Mouse (Mus musculus) CD4-positive, CD25-positive, alpha-beta regulatory T cell, adult 2 months (primary cell): ENCODE results near the gene Thbs3.
A peak's percentile ranks its signal among the peaks of the same experiment; 100 is the strongest.

Experiments
- DNase-seq: peaks from one replicate; pipeline ENCODE4 v3.0.0-alpha.2; 2012; ENCODE audit warnings: low read depth, low spot score

Thbs3 gene

GRCm38 (mm10) chr3:89214681-89215411 is at the start of gene Thbs3:
TSS of gene Thbs3 (plus strand) at chr3:89215180.
- peak; percentile 76 for DNase-seq

GRCm38 (mm10) chr3:89165268-89165870 is 49.6 kb upstream of the Thbs3 start:
- peak; percentile 32 for DNase-seq

GRCm38 (mm10) chr3:89166945-89167344 is 48.0 kb upstream of the Thbs3 start:
- no peak for DNase-seq

GRCm38 (mm10) chr3:89174844-89175243 is 40.1 kb upstream of the Thbs3 start:
- no peak for DNase-seq

DNA sequence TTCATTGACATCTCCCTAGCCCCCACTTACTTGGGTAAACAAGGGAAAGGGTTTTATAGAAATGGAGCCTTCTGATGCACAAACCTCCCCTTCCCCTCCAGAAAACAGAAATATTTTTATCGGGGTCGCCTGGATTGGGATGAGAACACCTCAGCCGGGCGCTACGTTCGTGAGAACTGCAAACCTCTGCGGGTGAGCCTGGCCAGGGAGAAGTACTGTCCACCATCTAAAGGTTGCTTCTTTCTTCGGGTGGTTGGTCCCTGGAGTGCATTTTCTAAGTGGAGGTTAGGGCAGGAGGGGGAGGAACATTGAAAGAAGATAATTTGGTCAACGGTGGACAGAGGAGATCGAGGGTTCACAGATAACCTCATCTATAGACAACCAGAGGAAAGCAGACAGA is 39.4 kb upstream of the Thbs3 start:
- no peak for DNase-seq

DNA sequence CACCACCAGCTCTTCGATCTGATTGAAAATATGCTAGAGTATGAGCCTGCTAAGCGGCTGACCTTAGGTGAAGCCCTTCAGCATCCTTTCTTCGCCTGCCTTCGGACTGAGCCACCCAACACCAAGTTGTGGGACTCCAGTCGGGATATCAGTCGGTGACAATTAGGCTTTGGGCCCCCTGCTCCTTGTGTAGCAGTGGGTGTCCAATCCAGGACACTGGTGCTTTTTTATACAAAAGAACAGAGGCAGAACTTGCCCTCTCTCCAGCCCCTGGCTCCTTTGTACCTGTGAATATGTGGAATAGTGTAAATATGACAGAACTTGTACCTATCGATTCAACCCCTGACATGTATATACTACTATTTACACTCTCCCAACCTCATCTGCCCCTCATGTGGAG is 38.6 kb upstream of the Thbs3 start:
- no peak for DNase-seq

- peak; percentile 96 for DNase-seq
Observed at GRCm38 (mm10) chr3:89177242-89178106, 37.5 kb upstream of the Thbs3 start, which contains the start of gene Scamp3. TSS of gene Scamp3 (plus strand) at chr3:89177473.

GRCm38 (mm10) chr3:89178107-89178385 is 36.9 kb upstream of the Thbs3 start:
- no peak for DNase-seq

- peak; percentile 51 for DNase-seq
Observed at GRCm38 (mm10) chr3:89179056-89179455, 35.9 kb upstream of the Thbs3 start.

DNA sequence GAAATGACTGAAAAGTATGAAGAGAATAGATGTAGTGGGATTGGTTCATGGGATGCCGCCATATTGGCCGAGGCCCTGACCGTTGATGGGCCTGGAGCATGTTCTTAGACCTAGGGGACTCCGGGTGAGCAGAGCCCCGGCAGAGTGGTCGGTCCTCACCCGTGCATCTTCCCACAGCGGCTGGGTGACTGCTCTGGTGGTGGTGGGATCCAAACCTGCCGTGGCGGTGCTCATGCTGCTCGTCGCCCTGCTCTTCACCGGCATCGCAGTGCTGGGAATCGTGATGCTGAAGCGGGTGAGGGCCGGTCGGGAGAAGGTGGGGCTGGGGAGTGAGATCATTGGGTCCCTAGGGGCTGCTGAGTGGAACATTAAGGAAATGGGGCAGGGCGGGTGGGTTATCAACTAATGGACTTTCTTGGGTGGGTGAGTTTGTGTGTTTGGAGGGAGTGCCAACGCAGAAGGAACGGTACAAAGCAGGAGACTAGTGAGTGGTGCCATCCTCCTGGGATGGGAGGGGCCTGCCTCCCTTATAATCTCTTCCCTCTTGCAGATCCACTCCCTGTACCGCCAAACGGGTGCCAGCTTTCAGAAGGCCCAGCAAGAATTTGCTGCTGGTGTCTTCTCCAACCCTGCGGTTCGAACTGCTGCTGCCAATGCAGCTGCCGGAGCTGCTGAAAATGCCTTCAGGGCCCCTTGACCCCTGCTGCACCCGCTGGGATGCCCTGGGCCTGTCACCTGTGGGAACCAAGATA is 33.1 kb upstream of the Thbs3 start:
- no peak for DNase-seq

DNA sequence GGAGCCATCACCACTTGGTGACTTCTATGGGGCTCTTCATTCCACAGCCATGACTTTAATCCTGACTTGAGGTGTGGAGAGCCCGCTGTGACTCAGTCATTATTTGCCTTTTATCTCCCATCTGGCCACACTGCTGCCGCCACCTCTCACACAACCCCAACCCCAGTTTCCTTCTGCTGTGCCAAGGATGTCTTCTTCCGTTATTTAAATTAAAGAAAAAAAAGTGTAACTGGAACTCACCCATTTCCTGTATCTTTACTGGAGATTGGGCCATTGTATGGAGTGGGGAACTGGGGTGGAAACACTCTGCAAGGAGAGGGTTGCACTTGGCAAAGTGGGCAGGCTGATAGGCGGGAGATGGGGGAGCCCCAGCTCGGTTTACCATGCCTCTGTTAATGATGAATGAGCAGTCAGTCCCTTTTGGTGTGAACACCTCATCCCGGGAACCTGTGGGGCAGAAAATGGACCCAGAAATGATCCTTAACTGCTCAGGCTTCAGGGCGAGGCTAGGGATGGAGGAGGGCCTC is 32.4 kb upstream of the Thbs3 start:
- peak; percentile 28 for DNase-seq

GRCm38 (mm10) chr3:89183058-89183958 is 31.7 kb upstream of the Thbs3 start, which contains the start of gene Fam189b:
TSS of gene Fam189b (plus strand) at chr3:89183143.
- DNase-seq = peak; percentile 79

DNA sequence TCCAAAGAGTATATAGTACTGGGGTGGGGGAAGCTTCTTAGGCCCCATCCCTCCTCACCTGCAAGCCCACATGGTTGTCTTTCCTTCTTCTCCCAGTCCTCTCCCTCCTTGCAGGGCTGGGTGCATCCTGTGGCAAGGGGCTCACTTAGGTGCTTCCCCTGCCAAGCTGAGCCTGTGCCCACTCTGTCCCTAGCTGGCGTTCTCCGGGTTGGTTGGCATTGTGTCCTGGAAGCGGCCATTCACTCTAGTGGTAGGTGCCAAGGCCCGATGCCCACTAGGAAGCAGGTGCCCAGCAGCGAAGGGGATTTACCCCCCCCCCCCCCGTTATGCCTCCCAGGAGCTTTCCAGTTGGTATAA is 31.0 kb upstream of the Thbs3 start:
- no peak for DNase-seq

- peak; percentile 46 for DNase-seq
Observed at GRCm38 (mm10) chr3:89187197-89187596, 27.8 kb upstream of the Thbs3 start.

DNA sequence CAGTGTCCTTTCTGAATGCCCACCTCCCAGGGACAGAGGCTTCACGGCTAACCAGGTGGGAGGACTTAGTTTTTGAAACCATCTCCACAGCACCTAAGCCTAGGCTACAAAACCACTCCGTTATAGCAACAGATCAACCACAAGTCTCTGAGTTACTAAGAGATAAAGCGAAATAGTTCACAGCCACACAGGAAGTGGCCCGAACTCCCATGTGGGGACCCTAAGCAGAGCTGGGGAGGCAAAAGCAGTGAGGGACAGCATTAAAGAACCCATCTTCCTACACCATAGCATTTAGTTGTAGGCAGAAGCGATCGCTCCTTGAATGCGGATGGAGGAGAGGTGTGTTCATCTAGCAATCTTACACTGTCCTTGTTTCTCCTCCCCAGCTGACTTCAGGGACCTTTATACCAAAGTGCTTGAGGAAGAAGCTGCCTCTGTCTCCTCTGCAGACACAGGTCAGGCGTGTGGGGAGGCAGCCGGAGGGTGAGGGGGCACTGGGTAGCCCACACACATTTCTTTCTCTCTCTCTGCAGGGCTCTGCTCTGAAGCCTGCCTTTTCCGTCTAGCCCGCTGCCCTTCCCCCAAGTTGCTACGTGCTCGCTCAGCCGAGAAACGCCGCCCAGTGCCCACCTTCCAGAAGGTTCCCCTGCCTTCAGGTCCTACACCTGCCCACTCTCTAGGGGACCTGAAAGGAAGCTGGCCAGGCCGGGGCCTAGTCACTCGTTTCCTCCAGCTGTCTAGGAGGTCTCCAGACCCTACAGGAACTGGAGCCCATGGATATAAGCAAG is 27.1 kb upstream of the Thbs3 start:
- peak; percentile 76 for DNase-seq

- peak; percentile 73 for DNase-seq
Observed at GRCm38 (mm10) chr3:89188478-89188875, 26.5 kb upstream of the Thbs3 start.

- DNase-seq = peak; percentile 76
Observed at GRCm38 (mm10) chr3:89190436-89190835, 24.5 kb upstream of the Thbs3 start.

- DNase-seq = no peak
Observed at GRCm38 (mm10) chr3:89193351-89193750, 21.6 kb upstream of the Thbs3 start.

DNA sequence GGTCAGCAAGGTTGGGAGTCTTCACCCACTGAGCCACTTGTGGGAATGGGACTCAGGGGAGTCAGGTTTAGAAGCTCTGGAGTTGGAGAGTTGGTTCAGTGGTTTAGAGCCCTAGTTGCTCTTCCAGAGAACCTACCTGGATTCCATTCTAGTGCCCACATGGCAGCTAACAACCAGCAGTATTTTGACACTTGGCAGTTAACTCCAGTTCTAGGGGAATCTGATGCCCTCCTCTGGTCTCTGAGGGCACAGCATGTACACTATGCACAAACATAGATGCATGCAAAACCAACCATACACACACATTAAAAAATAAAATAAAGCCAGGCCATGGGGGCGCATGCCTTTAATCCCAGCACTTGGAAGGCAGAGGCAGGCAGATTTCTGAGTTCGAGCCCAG is 21.1 kb upstream of the Thbs3 start:
- DNase-seq = peak; percentile 80
